Mouse (Mus musculus) gastrocnemius, postnatal 14 days (tissue): ENCODE measurements around the gene Ablim1. TPM values are rescaled to one million over a fixed set of nuclear protein-coding genes. Genes with fewer than 3 reads are reported as not detected.

Source experiments
- DNase-seq: peaks from one replicate; pipeline ENCODE4 v3.0.0; 2021; ENCODE audit warnings: mixed read lengths
- intact Hi-C: fragments of 180-260 bp; cut with DNase I; formaldehyde crosslinking; loops from one replicate; pipeline ENCODE4 v1.15.1; 2025; ENCODE audit warnings: low total_unique reads
- total RNA-seq, 2 experiments: library from RNA; stranded (reverse); gene quantifications; 2 replicates each; pipeline ENCODE4 v1.2.3; 2021

Gene Ablim1
- total RNA-seq, 2 experiments from 2014 or later, result 50.6 to 57.8 TPM

- no peak for DNase-seq
- intact Hi-C loops, result no loop called here
These were observed 297.5 kb downstream of the Ablim1 start for GRCm38 (mm10) chr19:57016995-57017784.

GRCm38 (mm10) chr19:57014808-57015207, 299.9 kb downstream of the Ablim1 start:
- intact Hi-C loops, result no loop called here
- DNase-seq, result peak; percentile 63

GRCm38 (mm10) chr19:57013271-57013677, 301.4 kb downstream of the Ablim1 start:
- intact Hi-C loops, result no loop called here
- DNase-seq, result no peak

- intact Hi-C loops, result no loop called here
- DNase-seq, result no peak
These were observed 302.7 kb downstream of the Ablim1 start for GRCm38 (mm10) chr19:57012068-57012467.

GRCm38 (mm10) chr19:57010064-57010463, 304.7 kb downstream of the Ablim1 start:
- no peak for DNase-seq
- intact Hi-C loops, result no loop called here

GRCm38 (mm10) chr19:57009653-57010052, 305.1 kb downstream of the Ablim1 start:
- intact Hi-C loops, result loop anchor here (5.0 kb wide), 1 partner anchor 87 kb away; no protein-coding TSS in a partner anchor
- DNase-seq, result no peak

- intact Hi-C loops, result loop anchor here (5.0 kb wide), 1 partner anchor 86 kb away; no protein-coding TSS in a partner anchor
- peak; percentile 77 for DNase-seq
These were observed 306.7 kb downstream of the Ablim1 start, which contains the start of gene Afap1l2 for GRCm38 (mm10) chr19:57007781-57008710. Gene Afap1l2 (minus strand): TSS chr19:57008228.

GRCm38 (mm10) chr19:57007291-57007690, 307.4 kb downstream of the Ablim1 start:
- DNase-seq, result peak; percentile 69
- intact Hi-C loops, result loop anchor here (5.0 kb wide), 1 partner anchor 85 kb away; no protein-coding TSS in a partner anchor

- no peak for DNase-seq
- intact Hi-C loops, result loop anchor here (5.0 kb wide), 1 partner anchor 85 kb away; no protein-coding TSS in a partner anchor
These were observed 307.9 kb downstream of the Ablim1 start for GRCm38 (mm10) chr19:57006841-57007240.

GRCm38 (mm10) chr19:57005062-57005461, 309.7 kb downstream of the Ablim1 start:
- intact Hi-C loops, result loop anchor here (5.0 kb wide), 1 partner anchor 83 kb away; no protein-coding TSS in a partner anchor

GRCm38 (mm10) chr19:57003460-57003810, 311.3 kb downstream of the Ablim1 start:
- intact Hi-C loops, result no loop called here
- DNase-seq, result no peak

More at GRCm38 (mm10) chr19:57005062-57005461, 309.7 kb downstream of the Ablim1 start:
- DNase-seq, result peak; percentile 82

- intact Hi-C loops, result no loop called here
These were observed 311.8 kb downstream of the Ablim1 start for GRCm38 (mm10) chr19:57002741-57003459.

GRCm38 (mm10) chr19:57001926-57002325, 312.8 kb downstream of the Ablim1 start:
- DNase-seq, result no peak
- intact Hi-C loops, result no loop called here

More at GRCm38 (mm10) chr19:57002741-57003459, 311.8 kb downstream of the Ablim1 start:
- DNase-seq, result no peak

- intact Hi-C loops, result no loop called here
- DNase-seq, result no peak
These were observed 314.1 kb downstream of the Ablim1 start for GRCm38 (mm10) chr19:57000592-57000991.

GRCm38 (mm10) chr19:56999781-57000180, 314.9 kb downstream of the Ablim1 start:
- DNase-seq, result no peak
- intact Hi-C loops, result no loop called here

- DNase-seq, result no peak
- intact Hi-C loops, result no loop called here
These were observed 315.8 kb downstream of the Ablim1 start for GRCm38 (mm10) chr19:56998910-56999309.

- no peak for DNase-seq
- intact Hi-C loops, result no loop called here
These were observed 316.4 kb downstream of the Ablim1 start for GRCm38 (mm10) chr19:56998331-56998730.

- DNase-seq, result peak; percentile 57
- intact Hi-C loops, result no loop called here
These were observed 317.5 kb downstream of the Ablim1 start for GRCm38 (mm10) chr19:56997164-56997599.

- DNase-seq, result no peak
- intact Hi-C loops, result no loop called here
These were observed 319.3 kb downstream of the Ablim1 start for GRCm38 (mm10) chr19:56995441-56995840.
